Comparison of ENCODE assay signal across 12 mouse cellular contexts in genomic region chr5:136480541-136480940, GRCm38 (mm10).
DNase-seq lines count a peak whose midpoint lies in the region; ATAC-seq and TF ChIP-seq lines count a peak whose summit lies in the region.
"Had no signal": no experiment of that assay in that cellular context is flagged by ENCODE, and none has a peak within 500 bp of the region (broad histone marks: within the 10 kb centered on the region; RNA-seq: fewer than 3 reads in every experiment).

No protein-coding gene starts in this region.

- peak; percentile 89 for ATAC-seq in heart, postnatal 0 days (ENCODE audit: insufficient read depth, low read depth)
- ATAC-seq in intestine, embryonic 15.5 days: no peak
- no peak for ATAC-seq in liver, embryonic 11.5 days (replicated peaks; ENCODE audit: low FRiP score)
- ATAC-seq: activated CD4-positive, CD25-positive, alpha-beta regulatory T cell, adult 4 months had no signal

- peak; percentile 91 for TF ChIP-seq EP300 in heart, postnatal 0 days (IDR thresholded peaks at IDR 0.05; ENCODE audit: low read depth)

- 42% methylated on average over 7 of the region's 7 CpGs for WGBS in heart, postnatal 0 days
- WGBS in intestine, embryonic 15.5 days: 84% methylated on average over 7 of the region's 7 CpGs
- 90% methylated on average over 7 of the region's 7 CpGs for WGBS in liver, embryonic 11.5 days

- peak overlapping the region; percentile 85 for H3K27ac ChIP-seq in heart, postnatal 0 days (ENCODE audit: low read depth)
- H3K27ac ChIP-seq in intestine, embryonic 15.5 days: no peak overlapping the region
- H3K27ac ChIP-seq in liver, embryonic 11.5 days (ENCODE audit: low read depth, low read length): no peak overlapping the region
- H3K27ac ChIP-seq: embryonic facial prominence, embryonic 13.5 days; limb, embryonic 12.5 days had no signal

- H3K4me1 ChIP-seq in heart, postnatal 0 days (ENCODE audit: control insufficient read depth, insufficient read depth): peaks cover 45% of the 10 kb centered on the region
- peaks cover 3% of the 10 kb centered on the region; the same call in 1 of the 2 replicates for H3K4me1 ChIP-seq in intestine, embryonic 15.5 days (replicated peaks)
- peaks cover 4% of the 10 kb centered on the region; the same call in 1 of the 2 replicates for H3K4me1 ChIP-seq in liver, embryonic 11.5 days (replicated peaks; ENCODE audit: control insufficient read depth, insufficient read depth, low read length)

- H3K36me3 ChIP-seq in C2C12 (ENCODE audit: control insufficient read depth, insufficient read depth): peaks cover 21% of the 10 kb centered on the region
- H3K36me3 ChIP-seq in heart, postnatal 0 days (replicated peaks; ENCODE audit: control insufficient read depth, insufficient read depth, low read length): peaks cover 14% of the 10 kb centered on the region
- peaks cover 5% of the 10 kb centered on the region; the same call in 1 of the 2 replicates for H3K36me3 ChIP-seq in intestine, embryonic 15.5 days
- H3K36me3 ChIP-seq in liver, embryonic 11.5 days (ENCODE audit: control insufficient read depth, insufficient read depth, low read length): no peaks in the 10 kb centered on the region; the same call in 1 of the 2 replicates

- H3K79me3 ChIP-seq in C2C12 (ENCODE audit: low read depth): peaks cover 11% of the 10 kb centered on the region

- no peak overlapping the region for H3K9ac ChIP-seq in heart, postnatal 0 days (replicated peaks; ENCODE audit: low read depth, low read length)
- H3K9ac ChIP-seq in intestine, embryonic 15.5 days: no peak overlapping the region
- no peak overlapping the region for H3K9ac ChIP-seq in liver, embryonic 11.5 days (ENCODE audit: low read depth, low read length)
- H3K9ac ChIP-seq: embryonic facial prominence, embryonic 13.5 days; limb, embryonic 12.5 days had no signal

- peaks cover 46% of the 10 kb centered on the region for H3K79me2 ChIP-seq in C2C12 (ENCODE audit: control insufficient read depth, insufficient read depth)

- H3K27me3 ChIP-seq in C2C12 (ENCODE audit: control insufficient read depth, insufficient read depth, insufficient read length): no peaks in the 10 kb centered on the region
- no peaks in the 10 kb centered on the region for H3K27me3 ChIP-seq in heart, postnatal 0 days (ENCODE audit: control insufficient read depth, insufficient read depth, low read length)
- H3K27me3 ChIP-seq in intestine, embryonic 15.5 days (replicated peaks): no peaks in the 10 kb centered on the region
- no peaks in the 10 kb centered on the region for H3K27me3 ChIP-seq in liver, embryonic 11.5 days (replicated peaks; ENCODE audit: control insufficient read depth, insufficient read depth, low read length)
- H3K27me3 ChIP-seq: embryonic facial prominence, embryonic 13.5 days; limb, embryonic 12.5 days had no signal

- peak; percentile 36 for DNase-seq in kidney, adult 9 months
- no peak for DNase-seq in kidney, postnatal 14 days
- peak; percentile 71 to 79 for DNase-seq in adrenal gland, postnatal 36 days
- DNase-seq in heart, postnatal 0 days (ENCODE audit: low spot score): peak; percentile 85
- no peak for DNase-seq in thymus, postnatal 4 days
- no peak for DNase-seq in liver, embryonic 11.5 days (ENCODE audit: low spot score)
- DNase-seq: cerebellum, adult 11-12 months had no signal

- H3K9me3 ChIP-seq in heart, postnatal 0 days (replicated peaks; ENCODE audit: control insufficient read depth, low read length): no peaks in the 10 kb centered on the region
- no peaks in the 10 kb centered on the region for H3K9me3 ChIP-seq in intestine, embryonic 15.5 days
- no peaks in the 10 kb centered on the region for H3K9me3 ChIP-seq in liver, embryonic 11.5 days (ENCODE audit: control insufficient read depth, low read length)
- H3K9me3 ChIP-seq: embryonic facial prominence, embryonic 13.5 days; limb, embryonic 12.5 days had no signal

- H3K4me2 ChIP-seq in heart, postnatal 0 days (ENCODE audit: low read depth, low read length): no peak overlapping the region
- H3K4me2 ChIP-seq in intestine, embryonic 15.5 days (replicated peaks): no peak overlapping the region
- no peak overlapping the region for H3K4me2 ChIP-seq in liver, embryonic 11.5 days
- H3K4me2 ChIP-seq: embryonic facial prominence, embryonic 13.5 days; limb, embryonic 12.5 days had no signal

- no peak overlapping the region for H3ac ChIP-seq in C2C12 (ENCODE audit: control insufficient read depth, insufficient read length, low read depth)

- TF ChIP-seq CTCF in C2C12 (IDR thresholded peaks at IDR 0.05; ENCODE audit: control insufficient read depth, insufficient read depth, insufficient read length): no peak
- TF ChIP-seq CTCF in heart, postnatal 0 days (IDR thresholded peaks at IDR 0.05; ENCODE audit: low read depth): no peak

- no peak overlapping the region for H3K4me3 ChIP-seq in C2C12 (ENCODE audit: insufficient read depth, poor library complexity, severe bottlenecking)
- H3K4me3 ChIP-seq in heart, postnatal 0 days (ENCODE audit: low read depth, low read length): no peak overlapping the region
- no peak overlapping the region for H3K4me3 ChIP-seq in intestine, embryonic 15.5 days (replicated peaks)
- no peak overlapping the region for H3K4me3 ChIP-seq in liver, embryonic 11.5 days (ENCODE audit: low read depth, low read length)
- H3K4me3 ChIP-seq: embryonic facial prominence, embryonic 13.5 days; limb, embryonic 12.5 days had no signal

TF ChIP-seq in C2C12, 6 proteins besides CTCF, POLR2A, EP300 and RAD21:
- TF ChIP-seq FOSL1 (IDR thresholded peaks at IDR 0.05; ENCODE audit: insufficient read depth, low read length, poor library complexity, severe bottlenecking) (peak; percentile 66), MYOG (IDR thresholded peaks at IDR 0.05; ENCODE audit: control insufficient read depth, extremely low read depth, insufficient read length) (no peak), CEBPB (IDR thresholded peaks at IDR 0.05; ENCODE audit: low read depth) (no peak)

Comparison
In these comparisons a context has a peak if more than half of its experiments do, and no peak if none do; other contexts are left out.
1. DNase-seq: peak in kidney, adult 9 months (single experiment), adrenal gland, postnatal 36 days (2 of 2) and heart, postnatal 0 days (single experiment); none in kidney, postnatal 14 days (single experiment), thymus, postnatal 4 days (single experiment) and liver, embryonic 11.5 days (single experiment).